Mouse (Mus musculus) MN1 (cell line): ENCODE measurements around the gene Ppp2r5c.

Experiments
- DNase-seq: peaks from one replicate; pipeline ENCODE4 v3.0.0-alpha.2; 2016; ENCODE audit warnings: low spot score

Ppp2r5c gene

DNA sequence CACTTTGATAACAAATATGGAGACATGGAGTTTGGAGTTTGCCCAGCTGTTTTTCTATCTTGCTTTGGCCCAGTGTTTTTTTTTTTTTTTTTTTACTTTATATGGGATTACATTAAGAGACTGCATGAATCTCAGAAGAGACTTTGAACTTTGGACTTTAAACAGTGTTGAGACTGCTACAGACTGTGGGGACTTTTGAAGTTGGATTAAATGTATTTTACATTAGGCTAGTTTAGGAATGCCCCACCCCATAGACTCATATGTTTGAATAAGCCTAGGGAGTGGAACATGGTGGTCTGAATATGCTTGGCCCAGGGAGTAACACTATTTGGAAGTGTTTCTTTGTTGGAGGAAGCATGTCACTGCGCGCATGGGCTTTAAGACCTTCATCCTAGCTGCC, 4.7 kb upstream of the Ppp2r5c start:
- no peak for DNase-seq

DNA sequence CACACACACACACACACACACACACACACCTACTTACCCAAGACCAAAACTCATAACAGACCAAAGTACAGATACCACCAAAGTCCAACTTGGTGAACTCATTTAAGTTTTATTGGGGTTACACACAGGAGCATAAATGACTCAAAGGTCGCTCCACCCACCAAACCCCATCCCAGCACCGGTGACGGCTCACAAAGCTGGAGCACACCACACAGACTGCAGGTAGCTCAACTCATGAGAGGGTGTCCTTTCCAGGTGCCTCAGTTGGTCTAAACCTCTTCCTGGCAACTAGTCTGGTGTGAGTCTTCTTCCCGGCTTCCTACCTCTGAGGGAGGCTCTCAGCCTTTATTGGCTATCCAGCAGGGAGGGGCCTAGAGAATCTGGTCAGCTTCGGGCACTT, 2.4 kb upstream of the Ppp2r5c start:
- no peak for DNase-seq

DNA sequence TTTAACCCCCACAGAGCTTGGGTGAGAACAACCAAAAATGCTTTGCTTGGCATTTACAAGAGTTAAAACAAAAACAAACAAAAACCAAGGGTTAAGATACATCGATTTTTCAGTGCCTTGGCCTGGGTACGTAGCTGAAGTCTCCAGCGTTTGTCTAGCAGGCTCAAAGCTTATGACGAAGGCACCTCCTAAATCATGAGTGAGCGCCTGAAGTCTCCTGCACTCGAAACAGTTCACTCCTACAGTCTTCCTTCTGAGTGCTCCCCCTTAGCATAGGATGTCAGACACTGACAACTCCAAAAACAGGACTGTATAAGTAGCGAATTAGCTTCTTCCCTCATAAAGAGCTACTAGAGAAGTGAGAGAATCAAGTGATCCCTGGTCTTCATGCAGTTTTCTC, 1.1 kb upstream of the Ppp2r5c start:
- peak; percentile 23 for DNase-seq

DNA sequence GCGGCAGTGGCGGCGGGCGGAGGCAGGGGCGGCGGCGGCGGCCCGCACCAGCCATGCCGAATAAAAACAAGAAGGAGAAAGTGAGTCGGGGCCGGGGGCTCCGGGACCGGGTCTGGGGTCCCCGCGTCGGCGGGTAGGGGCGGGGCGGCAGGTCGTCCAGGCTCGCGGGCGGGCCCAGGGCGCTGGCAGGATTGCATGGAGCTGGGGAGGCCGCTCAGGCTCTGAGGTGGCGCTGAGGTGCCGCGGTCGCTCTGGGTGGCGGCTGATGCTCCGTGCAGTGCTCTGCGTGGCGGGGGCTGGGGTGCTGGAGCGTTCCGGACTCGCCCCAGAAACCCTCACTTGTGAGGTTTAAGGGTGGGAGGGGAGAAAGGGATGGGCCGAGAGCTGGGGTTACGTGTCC, 386 bp downstream of the Ppp2r5c start:
- peak; percentile 39 for DNase-seq

DNA sequence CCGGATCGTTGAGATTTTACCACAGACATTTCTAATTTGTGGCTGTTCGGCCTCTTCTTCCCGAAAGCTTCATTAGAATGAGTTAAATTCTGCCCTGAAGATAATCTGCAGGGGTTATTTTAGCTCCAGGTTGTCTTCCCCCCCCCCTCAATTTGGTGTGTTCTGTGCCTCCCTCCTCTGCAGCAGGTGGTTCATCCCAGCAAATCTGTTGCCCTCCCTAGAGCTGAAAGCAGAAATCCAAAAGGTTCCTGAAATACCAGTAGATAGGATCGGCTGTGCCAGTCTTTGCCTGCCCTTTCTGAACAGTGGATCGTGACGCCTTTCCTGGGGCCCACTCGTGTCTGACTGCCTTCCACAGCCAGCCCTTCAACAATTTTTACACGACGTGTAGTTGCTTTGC, 1.8 kb downstream of the Ppp2r5c start:
- DNase-seq, result no peak

DNA sequence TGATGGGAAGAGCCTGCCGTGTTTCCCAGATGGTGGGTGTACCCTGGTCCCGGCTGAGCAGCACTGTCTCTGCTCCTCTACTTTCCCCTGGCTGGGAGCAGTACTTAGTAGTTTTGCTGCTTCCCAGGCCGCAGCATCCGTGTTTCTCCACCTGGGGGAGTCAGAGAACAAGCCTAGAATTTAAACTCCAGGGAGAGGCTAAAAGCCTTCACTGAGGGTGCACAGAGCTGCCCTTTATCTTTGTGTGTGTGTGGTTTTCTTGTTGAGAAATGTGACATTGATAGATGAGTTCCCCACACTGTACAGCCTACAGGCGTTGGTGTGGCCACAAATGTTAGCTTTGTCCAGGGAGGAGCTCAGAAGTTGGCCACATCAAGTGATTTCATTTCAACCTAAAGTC, 7.3 kb downstream of the Ppp2r5c start:
- DNase-seq, result peak; percentile 72

DNA sequence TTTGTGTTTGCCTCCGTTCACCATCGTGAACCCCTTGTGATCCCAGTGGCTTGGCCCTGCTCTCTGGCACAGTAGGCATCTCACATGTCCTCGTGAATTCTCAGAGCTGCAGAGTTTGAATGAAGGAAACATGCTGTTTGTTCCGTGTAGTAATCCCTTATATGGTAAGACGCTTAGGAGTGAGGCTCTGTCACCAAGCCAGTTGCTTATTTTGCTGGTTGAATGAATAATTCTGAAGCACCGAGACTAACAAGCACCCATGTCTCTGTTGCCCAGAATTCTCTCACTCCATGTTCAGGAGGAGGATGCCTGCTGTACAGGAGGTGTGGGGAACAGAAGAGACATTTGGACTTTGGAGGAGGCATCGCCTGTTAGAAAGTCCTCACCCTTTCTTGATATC, 9.1 kb downstream of the Ppp2r5c start:
- no peak for DNase-seq

DNA sequence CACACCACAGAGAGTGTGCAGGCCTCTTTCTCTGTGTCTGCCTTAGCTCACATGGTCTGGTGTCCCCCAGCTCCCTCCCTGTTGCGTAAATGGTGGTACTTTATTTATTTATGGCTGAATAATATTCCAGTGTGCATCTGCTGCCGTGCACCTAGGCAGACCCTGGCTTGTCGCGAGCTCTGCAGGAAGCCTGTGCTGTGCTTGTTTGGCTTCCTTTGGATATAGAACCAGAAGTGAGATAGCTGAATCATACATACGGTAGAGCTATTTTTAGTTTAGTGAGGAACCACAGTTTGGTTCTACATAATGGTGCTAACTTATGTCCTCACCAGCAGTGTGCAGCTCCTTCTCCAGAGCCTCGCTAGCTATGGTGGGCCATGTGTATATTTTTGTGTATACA, 11.7 kb downstream of the Ppp2r5c start:
- no peak for DNase-seq

DNA sequence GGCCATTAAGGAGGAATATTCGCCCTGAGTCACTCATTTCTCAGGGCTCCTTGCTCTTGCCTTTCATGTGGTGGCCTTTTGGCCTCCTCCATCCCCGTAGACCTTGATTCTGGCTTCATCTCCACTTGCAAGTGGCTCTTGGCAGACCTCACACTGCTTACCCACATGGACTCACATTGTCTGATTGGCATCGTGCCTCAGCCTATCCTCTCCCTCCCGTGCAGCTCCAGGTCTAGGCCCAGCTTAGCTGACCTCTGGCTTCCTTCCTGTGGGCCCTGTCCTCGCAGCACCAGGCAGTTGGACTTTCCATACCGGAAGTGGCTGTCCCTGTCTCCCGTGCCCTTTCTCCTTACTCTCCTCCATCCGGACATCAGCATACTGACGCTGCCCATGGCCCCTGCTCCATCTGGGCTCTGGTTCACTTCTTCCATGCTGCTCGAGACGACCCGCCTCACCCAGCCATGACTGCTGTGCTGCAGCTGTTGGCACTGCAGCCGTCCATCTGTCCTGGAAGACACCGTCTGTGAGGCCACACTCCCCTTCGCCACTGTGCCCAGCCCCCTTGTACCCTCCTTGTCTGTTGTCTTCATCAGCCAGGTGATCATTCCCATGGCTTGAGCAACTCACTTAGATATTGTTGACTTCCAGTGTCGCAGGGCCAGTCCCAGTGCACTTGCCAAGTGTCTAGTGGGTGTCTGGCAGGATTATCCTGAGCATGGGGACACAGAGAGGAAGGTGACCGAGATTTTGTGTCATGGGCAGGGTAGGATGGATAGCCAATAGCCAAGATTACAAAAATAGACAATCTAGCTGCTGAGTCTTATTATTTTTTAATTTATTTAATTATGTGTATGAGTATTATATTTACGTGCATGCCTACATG, 13.7 kb downstream of the Ppp2r5c start:
- DNase-seq, result peak; percentile 56

DNA sequence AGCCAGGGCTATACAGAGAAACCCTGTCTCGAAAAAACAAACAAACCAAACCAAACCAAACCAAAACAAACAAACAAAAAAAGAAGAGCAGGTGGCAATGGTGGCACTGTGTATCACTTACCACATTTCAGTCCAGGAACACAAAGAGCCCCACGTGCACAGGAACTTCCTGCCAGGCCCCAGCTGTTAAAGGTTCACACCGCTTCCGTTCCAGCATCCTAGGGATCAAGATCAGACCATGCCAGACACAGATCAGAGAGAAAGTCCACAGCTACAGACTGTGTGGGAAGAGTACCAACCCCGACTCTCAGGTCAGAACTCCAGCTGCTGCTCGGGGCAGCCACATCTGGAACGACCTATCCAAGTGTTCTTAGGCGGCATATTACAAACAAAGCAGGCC, 16.8 kb downstream of the Ppp2r5c start:
- DNase-seq, result no peak

DNA sequence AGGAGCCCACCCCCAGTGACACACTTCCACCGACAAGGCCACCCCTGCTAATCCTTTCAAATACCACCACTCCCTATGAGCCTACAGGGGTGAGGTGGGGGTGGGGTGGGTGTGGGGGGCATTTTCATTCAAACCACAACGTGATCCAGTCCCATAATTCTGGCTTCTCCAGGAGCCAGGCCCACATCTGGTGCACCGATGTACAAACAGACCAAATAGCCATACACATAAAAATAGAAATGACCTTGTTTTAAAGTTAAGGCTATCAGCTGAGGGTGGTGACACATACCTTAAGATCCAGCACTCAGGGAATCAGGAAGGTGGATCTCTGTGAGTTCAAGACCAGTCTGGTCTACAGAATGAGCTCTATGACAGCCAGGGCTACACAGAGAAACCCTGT, 24.5 kb downstream of the Ppp2r5c start:
- no peak for DNase-seq

DNA sequence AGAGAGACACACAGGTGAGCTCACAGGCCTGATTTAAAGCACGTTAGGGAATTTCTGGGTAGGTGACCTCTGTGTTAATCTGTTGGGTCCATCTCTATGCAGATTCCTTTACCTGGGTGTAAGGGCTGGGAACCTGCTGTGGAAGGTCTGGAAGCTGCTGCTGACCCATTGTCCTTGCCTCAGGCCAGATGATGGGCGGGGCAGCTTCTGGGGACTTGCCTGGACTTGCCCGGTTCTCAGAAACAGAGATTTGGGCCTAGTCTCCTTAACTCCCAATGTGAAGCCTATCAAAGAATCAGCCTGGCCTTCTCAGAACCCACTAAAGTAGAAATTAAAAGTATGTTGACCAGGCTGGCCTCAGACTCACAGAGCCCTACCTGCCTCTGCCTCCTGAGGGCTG, 25.3 kb downstream of the Ppp2r5c start:
- DNase-seq, result no peak

DNA sequence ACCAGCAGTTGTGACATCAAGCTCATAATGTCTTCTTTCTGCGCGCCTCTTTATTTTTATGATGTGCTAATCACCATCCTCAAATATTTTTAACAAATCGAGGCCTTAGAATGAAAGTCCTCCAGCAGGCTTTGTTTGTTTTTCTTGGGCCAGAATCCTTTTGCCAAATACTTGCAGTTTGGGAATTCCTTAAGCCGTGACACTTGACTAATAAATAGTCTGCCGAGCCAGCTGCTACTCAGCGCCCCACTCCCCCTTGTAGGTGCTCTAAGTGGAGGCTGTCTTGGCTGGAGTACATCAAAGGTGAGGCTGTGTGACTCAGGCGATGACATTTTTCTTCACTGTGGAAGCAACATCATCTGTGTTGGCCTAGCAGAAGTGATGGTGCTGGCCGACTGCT, 27.6 kb downstream of the Ppp2r5c start:
- no peak for DNase-seq

DNA sequence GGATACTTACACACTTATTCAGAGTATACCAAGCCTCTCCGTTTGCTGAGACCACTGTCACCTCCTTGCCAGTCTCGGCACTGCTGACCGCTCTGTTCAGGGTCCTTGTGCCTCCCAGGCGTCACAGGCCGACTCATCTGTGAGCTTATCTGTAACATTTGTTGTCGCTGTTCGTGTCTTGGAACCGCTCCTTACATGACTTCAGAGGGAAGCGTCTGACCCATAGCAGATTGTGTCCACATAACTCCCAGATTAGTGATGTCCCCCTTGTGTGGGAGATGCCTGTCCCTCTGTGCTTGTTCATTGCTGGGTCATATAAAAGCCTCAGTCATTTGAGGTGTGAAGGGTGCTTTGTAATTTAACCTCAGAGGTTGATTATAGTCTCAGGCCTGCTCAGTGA, 29.6 kb downstream of the Ppp2r5c start:
- DNase-seq, result no peak

DNA sequence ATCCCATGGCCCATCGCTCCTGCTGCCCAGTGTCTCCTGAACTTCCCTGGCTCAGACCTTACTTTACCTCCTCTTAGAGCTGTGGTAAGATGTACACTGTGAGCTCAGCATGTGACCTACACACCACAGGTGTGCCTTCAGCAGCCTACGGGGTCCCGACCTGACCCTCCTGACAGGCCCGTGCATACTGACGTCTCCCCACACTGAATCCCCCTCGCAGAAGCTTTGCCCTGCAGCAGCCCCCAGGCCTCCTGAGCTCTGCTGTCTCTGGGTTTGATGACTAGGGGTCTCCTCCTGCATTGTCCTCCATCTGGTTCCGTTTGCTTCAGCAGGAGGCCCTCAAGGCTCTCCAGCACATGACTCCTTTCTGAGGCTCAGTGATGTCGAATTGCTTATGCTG, 31.0 kb downstream of the Ppp2r5c start:
- no peak for DNase-seq

DNA sequence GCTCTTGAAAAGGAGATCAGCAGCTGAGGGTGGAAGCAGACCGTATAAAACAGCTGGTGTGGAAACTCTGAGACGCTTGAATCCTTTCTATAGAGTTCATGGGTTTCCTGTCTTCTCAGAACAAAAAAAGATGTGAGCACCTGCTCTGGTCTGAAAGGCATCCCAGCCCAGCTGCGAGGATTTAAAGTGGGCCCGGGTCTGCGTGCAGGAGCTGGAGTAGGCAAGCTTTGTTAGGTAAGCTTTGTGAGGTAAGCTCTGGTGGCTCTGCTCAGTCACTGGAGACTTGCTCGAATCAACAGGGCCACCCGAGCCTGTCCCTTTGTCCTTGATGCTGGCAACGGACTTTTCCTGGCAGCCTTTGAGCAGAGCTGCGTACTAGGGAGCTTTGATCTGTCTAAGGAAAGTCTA, 31.7 kb downstream of the Ppp2r5c start:
- no peak for DNase-seq

DNA sequence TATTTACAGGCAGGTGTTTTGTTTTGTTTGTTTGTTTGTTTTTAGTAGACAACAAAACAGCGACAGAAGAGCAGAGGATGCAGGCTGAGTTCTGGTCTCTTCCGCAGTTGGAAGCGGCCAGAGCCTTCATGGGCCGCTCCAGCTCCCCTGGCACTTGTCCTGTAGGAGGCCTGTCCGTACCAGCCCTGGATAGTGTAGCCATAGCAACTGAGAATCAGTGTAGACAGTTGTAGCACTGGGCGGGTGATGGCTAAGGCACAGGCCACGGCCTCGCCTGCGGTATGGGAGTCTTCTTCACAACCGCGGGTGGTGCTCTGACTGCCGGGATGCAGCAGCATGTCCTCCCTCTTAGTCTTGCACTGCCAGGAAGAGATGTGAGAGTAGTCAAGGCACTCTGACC, 32.3 kb downstream of the Ppp2r5c start:
- DNase-seq, result no peak

DNA sequence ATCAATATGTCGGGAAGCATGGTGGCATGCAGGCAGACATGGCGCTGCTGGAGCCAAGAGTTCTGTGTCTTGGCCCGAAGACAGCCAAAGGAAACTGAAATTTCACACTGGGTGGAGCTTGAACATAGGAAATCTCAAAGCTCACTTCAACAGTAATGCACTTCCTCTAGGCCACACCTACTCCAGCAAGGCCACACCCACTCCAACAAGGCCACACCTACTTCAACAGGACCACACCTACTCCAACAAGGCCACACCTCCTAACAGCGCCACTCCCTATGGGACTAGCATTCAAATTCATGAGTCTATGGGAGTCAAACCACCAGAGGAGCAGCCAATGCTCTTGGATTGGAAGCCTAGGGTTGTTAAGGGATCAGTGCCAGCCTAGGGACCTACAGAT, 33.8 kb downstream of the Ppp2r5c start:
- DNase-seq, result no peak

DNA sequence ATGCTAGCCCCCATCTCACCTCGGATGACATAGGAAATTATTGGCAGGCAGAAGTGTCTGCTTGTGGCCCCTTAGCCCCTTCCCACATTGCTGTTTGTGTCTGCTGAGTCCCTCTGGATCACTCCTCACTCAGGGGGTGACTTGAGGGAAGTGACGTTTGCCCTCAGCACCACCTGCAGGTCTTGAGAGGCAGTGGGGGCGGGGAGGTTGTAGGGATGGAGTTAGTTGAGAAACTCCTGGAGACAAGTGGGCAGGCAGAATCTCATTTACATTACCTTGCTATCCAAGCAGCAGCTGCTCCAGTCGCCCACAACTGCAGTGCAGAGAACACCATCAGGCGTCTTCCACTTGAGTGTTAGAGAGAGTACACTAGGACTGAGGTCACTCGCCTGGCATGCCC, 36.8 kb downstream of the Ppp2r5c start:
- DNase-seq, result peak; percentile 25

DNA sequence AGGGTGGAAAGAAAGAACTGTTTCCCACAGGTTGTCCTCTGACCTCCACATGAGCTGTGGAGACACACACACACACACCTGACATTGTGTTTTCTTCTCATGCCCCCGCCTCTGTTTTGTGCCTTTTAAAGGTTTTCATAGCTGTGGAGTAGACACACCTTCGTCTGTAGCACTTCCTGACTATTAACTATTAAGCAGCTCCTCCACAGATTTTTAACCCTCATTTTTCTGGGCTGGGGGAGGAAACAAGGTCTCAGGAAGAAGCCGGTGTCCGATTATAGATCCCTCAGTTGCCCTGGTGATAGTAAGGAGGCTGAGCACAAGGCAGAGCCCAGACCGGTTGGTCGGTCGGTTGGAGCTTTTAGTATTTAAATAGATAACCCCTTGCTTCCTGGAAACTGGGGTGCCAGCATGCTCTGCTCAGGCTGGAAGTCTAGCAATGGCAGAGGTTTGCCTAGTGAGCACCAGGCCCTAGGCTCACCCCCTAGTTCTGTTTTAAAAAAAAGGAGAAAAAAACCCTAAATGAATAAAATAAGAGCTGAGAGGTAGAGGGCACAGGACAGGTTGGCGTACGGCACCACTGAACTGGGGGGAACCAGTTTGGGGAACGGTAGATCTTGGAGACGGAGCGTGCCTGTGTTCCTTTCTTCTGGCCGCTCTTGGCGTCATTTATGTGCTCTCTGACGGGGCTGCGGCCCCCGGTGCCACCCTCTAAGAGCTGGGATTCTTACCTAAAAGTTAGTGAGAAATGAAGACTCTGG, 38.1 kb downstream of the Ppp2r5c start:
- no peak for DNase-seq

DNA sequence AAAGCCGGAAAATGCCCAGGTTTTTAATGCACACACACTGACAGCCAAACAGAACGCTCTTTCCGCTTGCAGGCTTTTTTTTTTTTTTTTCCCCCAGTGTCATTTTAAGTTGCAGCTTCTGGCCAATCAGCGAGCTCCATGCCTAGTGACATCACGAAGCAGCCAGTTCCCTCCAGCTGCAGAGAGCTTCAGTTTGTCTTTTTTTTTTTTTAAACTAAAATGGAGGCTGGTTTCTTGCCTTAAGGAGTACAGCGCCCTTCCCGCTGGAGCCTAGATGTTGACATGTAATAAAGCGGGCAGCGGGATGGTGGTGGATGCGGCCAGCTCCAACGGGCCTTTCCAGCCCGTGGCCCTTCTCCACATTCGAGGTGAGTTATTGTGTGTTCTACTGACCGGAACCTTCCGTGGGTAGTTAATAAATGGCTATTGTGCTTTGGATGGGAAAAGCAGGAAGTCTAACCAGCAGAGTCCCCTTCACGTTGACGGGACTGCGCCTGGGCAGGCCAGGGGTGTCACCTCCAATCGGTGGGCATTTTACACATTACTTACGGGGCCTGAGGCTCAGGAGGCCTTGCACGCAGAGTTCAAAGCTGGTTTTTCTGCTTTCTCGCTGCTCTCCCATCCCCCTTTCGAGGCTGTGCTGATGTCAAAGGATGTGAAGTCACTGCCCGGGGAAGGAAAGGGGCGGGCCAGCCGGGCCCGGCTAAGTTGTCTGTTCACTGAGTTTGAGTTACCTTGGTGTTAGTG, 38.8 kb downstream of the Ppp2r5c start:
- peak; percentile 88 for DNase-seq

DNA sequence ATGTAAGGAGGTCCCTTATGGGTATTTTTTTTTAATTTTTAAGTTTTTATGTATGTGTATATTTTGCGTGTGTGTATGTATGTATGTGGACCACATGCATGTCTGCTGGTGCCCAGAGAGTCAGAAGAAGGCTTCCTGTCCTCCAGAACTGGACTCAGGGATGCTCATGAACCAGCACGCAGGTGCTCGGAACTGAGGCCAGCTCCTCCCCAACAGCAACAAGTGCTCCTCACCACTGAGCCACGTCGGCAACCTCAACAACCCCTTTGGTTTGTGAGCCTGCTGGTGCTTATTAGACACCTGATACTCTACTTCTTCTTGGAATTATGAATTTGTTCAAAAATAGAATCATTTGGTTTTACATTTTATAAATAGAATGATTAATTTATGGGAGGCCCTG, 39.9 kb downstream of the Ppp2r5c start:
- no peak for DNase-seq

DNA sequence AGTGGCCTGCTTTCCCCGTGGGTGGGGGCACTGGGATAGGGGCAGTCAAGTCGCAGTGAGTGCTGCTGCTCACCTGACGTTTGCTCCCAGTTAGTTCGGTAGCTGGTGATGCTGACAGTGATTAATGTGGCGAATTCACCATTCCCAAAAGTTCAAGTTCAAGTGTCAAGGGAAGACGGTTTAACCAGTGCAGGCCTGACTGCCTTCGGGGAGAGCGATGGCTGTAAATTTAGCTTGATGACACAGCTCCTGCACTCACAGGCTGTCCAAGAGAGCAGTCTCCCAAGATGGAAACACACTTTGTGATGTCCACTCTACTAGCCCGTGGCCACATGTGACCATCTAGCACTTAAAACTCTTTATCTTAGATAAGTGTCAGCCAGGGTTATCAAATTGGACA, 41.1 kb downstream of the Ppp2r5c start:
- DNase-seq, result no peak
